Mouse (Mus musculus) lung, postnatal 0 days (tissue): ENCODE measurements around the gene Zfp13. TPM values are rescaled to one million over a fixed set of nuclear protein-coding genes. Genes with fewer than 3 reads are reported as not detected.
A peak's percentile ranks its signal among the peaks of the same experiment; 100 is the strongest.

Experiments
- ATAC-seq: fragments of 200-750 bp; cut with Nextera tagmentation; 2 replicates; pipeline ENCODE4 v1.8.0; 2017; ENCODE audit warnings: moderate library complexity
- DNase-seq: peaks from one replicate; pipeline ENCODE4 v3.0.0-alpha.2; 2016; ENCODE audit warnings: low spot score
- H3K27ac ChIP-seq: fragments of 300-500 bp; sonication (generic); 2 replicates; pipeline ENCODE4 v1.5.1; 2014; ENCODE audit warnings: antibody characterized with exemption, mild to moderate bottlenecking, low read length, mixed read lengths
- H3K27me3 ChIP-seq: fragments of 300-500 bp; sonication (generic); replicated peaks from 2 replicates; pipeline ENCODE4 v1.6.1; 2014; ENCODE audit warnings: low read length, mixed read lengths; ENCODE audit not compliant: insufficient read depth
- H3K36me3 ChIP-seq: fragments of 300-500 bp; sonication (generic); 2 replicates; pipeline ENCODE4 v1.6.1; 2014; ENCODE audit warnings: low read length, mixed read lengths; ENCODE audit not compliant: insufficient read depth
- H3K4me1 ChIP-seq: fragments of 300-500 bp; sonication (generic); 2 replicates; pipeline ENCODE4 v1.6.1; 2014; ENCODE audit warnings: antibody characterized with exemption, low read depth, low read length, mixed read lengths; ENCODE audit not compliant: insufficient read depth
- H3K4me2 ChIP-seq: fragments of 300-500 bp; sonication (generic); replicated peaks from 2 replicates; pipeline ENCODE4 v1.6.1; 2014; ENCODE audit warnings: low read depth, mild to moderate bottlenecking, low read length, moderate library complexity, mixed read lengths
- H3K4me3 ChIP-seq: fragments of 300-500 bp; sonication (generic); 2 replicates; pipeline ENCODE4 v1.5.1; 2014; ENCODE audit warnings: low read depth, low read length
- H3K9ac ChIP-seq: fragments of 300-500 bp; sonication (generic); replicated peaks from 2 replicates; pipeline ENCODE4 v1.6.1; 2014; ENCODE audit warnings: low read depth, mild to moderate bottlenecking
- H3K9me3 ChIP-seq: fragments of 300-500 bp; sonication (generic); 2 replicates; pipeline ENCODE4 v1.6.1; 2016; ENCODE audit warnings: low read length, mixed read lengths
- CTCF ChIP-seq: IDR thresholded peaks from 2 replicates; pipeline ENCODE4 v1.5.1; 2016; ENCODE audit warnings: antibody characterized with exemption, mild to moderate bottlenecking
- EP300 ChIP-seq: IDR thresholded peaks from 2 replicates; pipeline ENCODE4 v1.6.1; 2016; ENCODE audit warnings: antibody characterized with exemption, mild to moderate bottlenecking, control low read depth
- WGBS: fragments of 180-500 bp; shearing (Covaris S2); extraction: QIAGEN DNeasy Blood & Tissue Kit; methylation state at CpG from one replicate; pipeline ENCODE4 v1.1.7; 2014; 5-methylcytosine and 5-hydroxymethylcytosine counted together
- polyA plus RNA-seq: library from polyadenylated mRNA; unstranded; fragments of >200 nt; fragmentation: Nextera tagmentation; extraction: Ambion mirVana; gene quantifications from 2 replicates; pipeline ENCODE4 v1.2.1, GENCODE M21; 2015

The Zfp13 gene
- polyA plus RNA-seq, 1 experiment from 2014 or later: 5.5 TPM

- 86% methylated on average over 8 of the region's 8 CpGs for WGBS
- Histone ChIP-seq H3K27me3 (no peaks in the 10 kb centered on the region), H3K4me2 (no peak overlapping the region)
Measured at GRCm38 (mm10) chr17:23574130-23574529, 25.2 kb downstream of the Zfp13 start.

GRCm38 (mm10) chr17:23572059-23572458 is 27.2 kb downstream of the Zfp13 start:
- H3K9me3 ChIP-seq: no peaks in the 10 kb centered on the region
- no peaks in the 10 kb centered on the region for H3K27me3 ChIP-seq
- H3K4me3 ChIP-seq: no peak overlapping the region
- no peak overlapping the region for H3K27ac ChIP-seq
- no peaks in the 10 kb centered on the region for H3K4me1 ChIP-seq
- TF ChIP-seq EP300 (no peak), CTCF (peak; percentile 45)
- H3K36me3 ChIP-seq: peaks cover 17% of the 10 kb centered on the region
- no peak overlapping the region for H3K4me2 ChIP-seq
- DNase-seq (no peak), ATAC-seq (no peak)
- 80% methylated on average over 6 of the region's 6 CpGs for WGBS
- H3K9ac ChIP-seq: no peak overlapping the region

More at GRCm38 (mm10) chr17:23574130-23574529, 25.2 kb downstream of the Zfp13 start:
- Histone ChIP-seq H3K4me1 (no peaks in the 10 kb centered on the region), H3K27ac (no peak overlapping the region), H3K36me3 (peaks cover 25% of the 10 kb centered on the region), H3K4me3 (no peak overlapping the region), H3K9ac (no peak overlapping the region), H3K9me3 (no peaks in the 10 kb centered on the region)
- DNase-seq: no peak
- no peak for ATAC-seq
- no peak for TF ChIP-seq EP300

GRCm38 (mm10) chr17:23571084-23571483 is 28.2 kb downstream of the Zfp13 start:
- WGBS: 18% methylated on average over 5 of the region's 5 CpGs
- no peak for ATAC-seq
- no peak for TF ChIP-seq EP300
- TF ChIP-seq CTCF: peak; percentile 53
- Histone ChIP-seq H3K9me3 (no peaks in the 10 kb centered on the region), H3K27ac (no peak overlapping the region), H3K27me3 (no peaks in the 10 kb centered on the region), H3K4me1 (no peaks in the 10 kb centered on the region), H3K4me3 (no peak overlapping the region), H3K9ac (no peak overlapping the region), H3K4me2 (no peak overlapping the region), H3K36me3 (peaks cover 8% of the 10 kb centered on the region)
- no peak for DNase-seq

- no peak overlapping the region for H3K9ac ChIP-seq
- no peak overlapping the region for H3K27ac ChIP-seq
- no peak overlapping the region for H3K4me2 ChIP-seq
- DNase-seq (peak; percentile 71), ATAC-seq (peak; percentile 83)
- no peak overlapping the region for H3K4me3 ChIP-seq
- TF ChIP-seq EP300 (no peak), CTCF (peak; percentile 84)
- no peaks in the 10 kb centered on the region; the same call in 1 of the 2 replicates for H3K4me1 ChIP-seq
- 30% methylated on average over 6 of the region's 6 CpGs for WGBS
- no peaks in the 10 kb centered on the region for H3K36me3 ChIP-seq
- H3K9me3 ChIP-seq: no peaks in the 10 kb centered on the region
- H3K27me3 ChIP-seq: no peaks in the 10 kb centered on the region
Measured at GRCm38 (mm10) chr17:23570017-23570416, 29.3 kb downstream of the Zfp13 start.

- Histone ChIP-seq H3K4me1 (no peaks in the 10 kb centered on the region; the same call in 1 of the 2 replicates), H3K9me3 (no peaks in the 10 kb centered on the region), H3K36me3 (no peaks in the 10 kb centered on the region), H3K4me2 (no peak overlapping the region), H3K27me3 (no peaks in the 10 kb centered on the region), H3K27ac (no peak overlapping the region), H3K9ac (no peak overlapping the region), H3K4me3 (no peak overlapping the region)
- DNase-seq (no peak), ATAC-seq (no peak)
- TF ChIP-seq CTCF (no peak), EP300 (no peak)
- WGBS: 35% methylated on average over 5 of the region's 5 CpGs
Measured at GRCm38 (mm10) chr17:23568370-23568769, 30.9 kb downstream of the Zfp13 start.

GRCm38 (mm10) chr17:23566787-23567186 is 32.5 kb downstream of the Zfp13 start:
- Histone ChIP-seq H3K4me1 (no peaks in the 10 kb centered on the region; the same call in 1 of the 2 replicates), H3K4me3 (no peak overlapping the region), H3K27me3 (no peaks in the 10 kb centered on the region), H3K9ac (no peak overlapping the region), H3K36me3 (no peaks in the 10 kb centered on the region), H3K9me3 (no peaks in the 10 kb centered on the region), H3K27ac (no peak overlapping the region), H3K4me2 (no peak overlapping the region)
- WGBS: 45% methylated on average over 5 of the region's 5 CpGs
- TF ChIP-seq CTCF (peak; percentile 44), EP300 (no peak)
- ATAC-seq (no peak), DNase-seq (no peak)

GRCm38 (mm10) chr17:23564368-23564715 is 34.9 kb downstream of the Zfp13 start:
- Histone ChIP-seq H3K27me3 (no peaks in the 10 kb centered on the region), H3K27ac (peak overlapping the region; percentile 96), H3K4me1 (no peaks in the 10 kb centered on the region; the same call in 1 of the 2 replicates), H3K4me2 (peak overlapping the region; percentile 72), H3K9me3 (no peaks in the 10 kb centered on the region), H3K4me3 (peak overlapping the region; percentile 80), H3K9ac (peak overlapping the region; percentile 86), H3K36me3 (0 out of 2 replicates have a peak, but pooled peaks cover under 1% of the 10 kb centered on the region)
- no peak for DNase-seq
- ATAC-seq: peak; percentile 70
- TF ChIP-seq CTCF: no peak
- no peak for TF ChIP-seq EP300
- WGBS: 0% methylated on average over 8 of the region's 8 CpGs
